In genomic region chr10:39262466-39262865, GRCm38 (mm10) we compare ENCODE assay signal across 12 mouse cellular contexts.
DNase-seq lines count a peak whose midpoint lies in the region; ATAC-seq lines count a peak whose summit lies in the region.
"Had no signal": no experiment of that assay in that cellular context is flagged by ENCODE, and none has a peak within 500 bp of the region (broad histone marks: within the 10 kb centered on the region; RNA-seq: fewer than 3 reads in every experiment).

No protein-coding gene starts in this region.

- peak overlapping the region; percentile 8 to 29; a peak in 2 of 4 replicates for H3K27ac ChIP-seq in heart, embryonic 14.5 days (replicated peaks in 1 of 2; ENCODE audit: control insufficient read depth in 1 of 2, insufficient read depth in 1 of 2, low read depth in 2 of 2, low read length in 2 of 2)
- peak overlapping the region; percentile 71; the same call in 1 of the 2 replicates for H3K27ac ChIP-seq in neural tube, embryonic 13.5 days (replicated peaks)
- H3K27ac ChIP-seq in intestine, embryonic 16.5 days (ENCODE audit: low read length): peak overlapping the region; percentile 59
- H3K27ac ChIP-seq: lung, embryonic 15.5 days; midbrain, embryonic 15.5 days had no signal

- H3K9ac ChIP-seq in heart, embryonic 14.5 days (ENCODE audit: low read length): 0 out of 2 replicates have a peak overlapping the region, but pooled peaks have one; percentile 8
- H3K9ac ChIP-seq in neural tube, embryonic 13.5 days: no peak overlapping the region
- no peak overlapping the region for H3K9ac ChIP-seq in intestine, embryonic 16.5 days (ENCODE audit: low read depth, low read length)
- H3K9ac ChIP-seq: hindbrain, embryonic 13.5 days; lung, embryonic 15.5 days; midbrain, embryonic 15.5 days had no signal

- WGBS in heart, embryonic 14.5 days: 18% methylated on average over 7 of the region's 7 CpGs
- WGBS in neural tube, embryonic 13.5 days: 37% methylated on average over 7 of the region's 7 CpGs
- 25% methylated on average over 7 of the region's 7 CpGs for WGBS in intestine, embryonic 16.5 days

- ATAC-seq in heart, embryonic 14.5 days (ENCODE audit: insufficient number of reproducible peaks, insufficient read depth, low FRiP score, low read depth): no peak
- ATAC-seq in neural tube, embryonic 13.5 days (ENCODE audit: low read depth): no peak
- ATAC-seq in intestine, embryonic 16.5 days: no peak

- H3K27me3 ChIP-seq in heart, embryonic 14.5 days (ENCODE audit: control insufficient read depth, insufficient read depth, low read length): no peaks in the 10 kb centered on the region
- H3K27me3 ChIP-seq in neural tube, embryonic 13.5 days: no peaks in the 10 kb centered on the region
- H3K27me3 ChIP-seq in intestine, embryonic 16.5 days (replicated peaks; ENCODE audit: control insufficient read depth, insufficient read depth, low read length): no peaks in the 10 kb centered on the region
- H3K27me3 ChIP-seq: hindbrain, embryonic 13.5 days; lung, embryonic 15.5 days; midbrain, embryonic 15.5 days had no signal

- no peak overlapping the region for H3K4me3 ChIP-seq in heart, embryonic 14.5 days (ENCODE audit: control insufficient read depth in 1 of 2, insufficient read depth in 1 of 2, low read depth in 1 of 2, low read length in 2 of 2)
- no peak overlapping the region for H3K4me3 ChIP-seq in neural tube, embryonic 13.5 days
- H3K4me3 ChIP-seq in intestine, embryonic 16.5 days (ENCODE audit: low read length): no peak overlapping the region
- H3K4me3 ChIP-seq: erythroblast, embryonic 14.5 days; hindbrain, embryonic 13.5 days; lung, embryonic 15.5 days; midbrain, embryonic 15.5 days had no signal

- H3K36me3 ChIP-seq in heart, embryonic 14.5 days (ENCODE audit: control insufficient read depth, insufficient read depth, low read length): no peaks in the 10 kb centered on the region
- H3K36me3 ChIP-seq in neural tube, embryonic 13.5 days: no peaks in the 10 kb centered on the region
- H3K36me3 ChIP-seq in intestine, embryonic 16.5 days (ENCODE audit: control insufficient read depth, insufficient read depth, low read length): no peaks in the 10 kb centered on the region
- H3K36me3 ChIP-seq: hindbrain, embryonic 13.5 days; lung, embryonic 15.5 days; midbrain, embryonic 15.5 days had no signal

- peaks cover 15 to 20% of the 10 kb centered on the region in 2 experiments for H3K4me1 ChIP-seq in heart, embryonic 14.5 days (ENCODE audit: control insufficient read depth in 2 of 2, insufficient read depth in 2 of 2, low read length in 2 of 2)
- peaks cover 42% of the 10 kb centered on the region for H3K4me1 ChIP-seq in neural tube, embryonic 13.5 days (replicated peaks)
- peaks cover 12% of the 10 kb centered on the region; the same call in 1 of the 2 replicates for H3K4me1 ChIP-seq in intestine, embryonic 16.5 days (ENCODE audit: control insufficient read depth, insufficient read depth, low read length)

- no peaks in the 10 kb centered on the region for H3K9me3 ChIP-seq in heart, embryonic 14.5 days (ENCODE audit: control insufficient read depth, low read length)
- no peaks in the 10 kb centered on the region for H3K9me3 ChIP-seq in neural tube, embryonic 13.5 days
- H3K9me3 ChIP-seq in intestine, embryonic 16.5 days (ENCODE audit: control insufficient read depth, low read length): no peaks in the 10 kb centered on the region
- H3K9me3 ChIP-seq: hindbrain, embryonic 13.5 days; lung, embryonic 15.5 days; midbrain, embryonic 15.5 days had no signal

- no peak for DNase-seq in heart, adult 18-20 months
- no peak for DNase-seq in neural tube, embryonic 10.5 days (ENCODE audit: extremely low spot score, low spot score)
- DNase-seq in cerebellum, adult 11 months: no peak
- DNase-seq in adipocyte (ENCODE audit: low spot score): no peak
- no peak for DNase-seq in cerebellum, postnatal 36 days

- peak overlapping the region; percentile 24 for H3K4me2 ChIP-seq in heart, embryonic 14.5 days (ENCODE audit: low read length)
- H3K4me2 ChIP-seq in neural tube, embryonic 13.5 days: no peak overlapping the region
- H3K4me2 ChIP-seq in intestine, embryonic 16.5 days (ENCODE audit: low read depth, low read length): no peak overlapping the region
- H3K4me2 ChIP-seq: hindbrain, embryonic 13.5 days; lung, embryonic 15.5 days; midbrain, embryonic 15.5 days had no signal

Comparison
In these comparisons a context has a peak if more than half of its experiments do, and no peak if none do; other contexts are left out.
1. H3K27ac ChIP-seq: peak in every context shown above with its lines; median percentile 71 in neural tube, embryonic 13.5 days; 59 in intestine, embryonic 16.5 days; 18 in heart, embryonic 14.5 days.